Mouse (Mus musculus) urinary bladder, postnatal 25 days (tissue): ENCODE results near the gene Gdf15.
A peak's percentile ranks its signal among the peaks of the same experiment; 100 is the strongest.

ENCODE experiments used
- DNase-seq: peaks from one replicate; pipeline ENCODE4 v3.0.0; 2022; ENCODE audit warnings: low spot score

Gene Gdf15

GRCm38 (mm10) chr8:70656193-70656790 is 24.0 kb upstream of the Gdf15 start:
- DNase-seq, result no peak

GRCm38 (mm10) chr8:70655469-70655868 is 23.2 kb upstream of the Gdf15 start:
- no peak for DNase-seq

- DNase-seq, result no peak
These were observed 21.9 kb upstream of the Gdf15 start for GRCm38 (mm10) chr8:70654121-70654520.

- peak; percentile 57 for DNase-seq
These were observed 21.0 kb upstream of the Gdf15 start for GRCm38 (mm10) chr8:70653226-70653625.

- DNase-seq, result no peak
These were observed 18.1 kb upstream of the Gdf15 start for GRCm38 (mm10) chr8:70650351-70650750.

GRCm38 (mm10) chr8:70649324-70649723 is 17.1 kb upstream of the Gdf15 start:
- DNase-seq, result peak; percentile 61

GRCm38 (mm10) chr8:70648921-70649320 is 16.7 kb upstream of the Gdf15 start:
- DNase-seq, result no peak

GRCm38 (mm10) chr8:70648164-70648442 is 15.8 kb upstream of the Gdf15 start:
- DNase-seq, result no peak

- no peak for DNase-seq
These were observed 15.3 kb upstream of the Gdf15 start for GRCm38 (mm10) chr8:70647343-70648163.

GRCm38 (mm10) chr8:70646775-70647174 is 14.5 kb upstream of the Gdf15 start:
- DNase-seq, result no peak

- DNase-seq, result no peak
These were observed 14.1 kb upstream of the Gdf15 start for GRCm38 (mm10) chr8:70646369-70646768.

GRCm38 (mm10) chr8:70645501-70646224 is 13.4 kb upstream of the Gdf15 start:
- no peak for DNase-seq

GRCm38 (mm10) chr8:70644065-70644464 is 11.8 kb upstream of the Gdf15 start:
- no peak for DNase-seq

GRCm38 (mm10) chr8:70643019-70643418 is 10.8 kb upstream of the Gdf15 start:
- DNase-seq, result no peak

- DNase-seq, result no peak
These were observed 6.5 kb upstream of the Gdf15 start for GRCm38 (mm10) chr8:70638752-70639151.

- DNase-seq, result no peak
These were observed 4.6 kb upstream of the Gdf15 start for GRCm38 (mm10) chr8:70636838-70637237.

GRCm38 (mm10) chr8:70635527-70635926 is 3.3 kb upstream of the Gdf15 start:
- DNase-seq, result no peak

GRCm38 (mm10) chr8:70634066-70634465 is 1.8 kb upstream of the Gdf15 start:
- peak; percentile 53 for DNase-seq

GRCm38 (mm10) chr8:70631436-70631835 is 820 bp downstream of the Gdf15 start:
- DNase-seq, result no peak

GRCm38 (mm10) chr8:70630532-70631381 is 1.5 kb downstream of the Gdf15 start:
- peak; percentile 46 for DNase-seq

- DNase-seq, result peak; percentile 85
These were observed 2.4 kb downstream of the Gdf15 start for GRCm38 (mm10) chr8:70629574-70630531.
